Mouse (Mus musculus) left cerebral cortex, adult 11 months (tissue): ENCODE data around the gene Ctu2.

Experiments used
- DNase-seq: peaks from one replicate; pipeline ENCODE4 v3.0.0; 2022; ENCODE audit warnings: low spot score

Gene Ctu2

GRCm38 (mm10) chr8:122488387-122488786, 12.4 kb downstream of the Ctu2 start:
- DNase-seq: no peak

- no peak for DNase-seq
Measured at GRCm38 (mm10) chr8:122497016-122497734, 21.2 kb downstream of the Ctu2 start.

- no peak for DNase-seq
Measured at GRCm38 (mm10) chr8:122497912-122498311, 22.0 kb downstream of the Ctu2 start.

- peak; percentile 48 for DNase-seq
Measured at GRCm38 (mm10) chr8:122500856-122501255, 24.9 kb downstream of the Ctu2 start.

GRCm38 (mm10) chr8:122511552-122511951, 35.6 kb downstream of the Ctu2 start:
- no peak for DNase-seq

GRCm38 (mm10) chr8:122512392-122512791, 36.4 kb downstream of the Ctu2 start:
- DNase-seq: no peak

GRCm38 (mm10) chr8:122515699-122516098, 39.8 kb downstream of the Ctu2 start:
- no peak for DNase-seq

- no peak for DNase-seq
Measured at GRCm38 (mm10) chr8:122517541-122518190, 41.7 kb downstream of the Ctu2 start.

GRCm38 (mm10) chr8:122520611-122521010, 44.7 kb downstream of the Ctu2 start:
- DNase-seq: no peak

- no peak for DNase-seq
Measured at GRCm38 (mm10) chr8:122522796-122523651, 47.1 kb downstream of the Ctu2 start.

- no peak for DNase-seq
Measured at GRCm38 (mm10) chr8:122523652-122524360, 47.9 kb downstream of the Ctu2 start.

GRCm38 (mm10) chr8:122524506-122524905, 48.6 kb downstream of the Ctu2 start:
- no peak for DNase-seq

GRCm38 (mm10) chr8:122525004-122525403, 49.1 kb downstream of the Ctu2 start:
- no peak for DNase-seq

GRCm38 (mm10) chr8:122526084-122526483, 50.1 kb downstream of the Ctu2 start:
- no peak for DNase-seq

GRCm38 (mm10) chr8:122526526-122527170, 50.7 kb downstream of the Ctu2 start:
- no peak for DNase-seq

GRCm38 (mm10) chr8:122527937-122528336, 52.0 kb downstream of the Ctu2 start:
- no peak for DNase-seq

- DNase-seq: no peak
Measured at GRCm38 (mm10) chr8:122529159-122529558, 53.2 kb downstream of the Ctu2 start.

GRCm38 (mm10) chr8:122531312-122531711, 55.4 kb downstream of the Ctu2 start:
- no peak for DNase-seq
